Mouse (Mus musculus): ENCODE measurements around the gene Adra2b.

DNA sequence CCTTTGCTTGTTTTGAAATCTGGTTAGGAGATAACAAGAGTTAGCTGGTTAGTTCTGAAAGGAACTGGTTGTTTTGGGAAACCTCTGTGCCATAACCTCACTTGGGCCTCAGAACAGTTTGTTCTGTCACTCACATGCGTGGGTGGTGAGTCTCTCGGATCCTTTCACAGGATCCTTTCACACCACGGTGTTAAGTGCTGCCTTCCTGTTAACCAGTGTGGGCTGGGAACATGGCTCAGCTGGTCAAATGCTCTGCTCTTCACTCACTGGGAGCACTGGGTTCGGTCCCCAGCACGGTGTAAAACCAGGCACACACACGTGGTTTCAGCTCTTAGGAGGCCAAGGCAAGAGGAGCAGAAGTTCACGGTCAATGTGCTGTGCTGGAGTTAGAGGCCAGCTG, 38.6 kb upstream of the Adra2b start:
- TF ChIP-seq CTCF (IDR thresholded peaks at IDR 0.05) (no peak), POLR2A (IDR thresholded peaks at IDR 0.05; ENCODE audit: insufficient read depth, low read depth, low read length) (no peak)

Data from heart, adult 2 months (tissue).